Mouse (Mus musculus) layer of hippocampus, adult 18-20 months (tissue): ENCODE data around the gene Tlr9. TPM values are rescaled to one million over a fixed set of nuclear protein-coding genes. Genes with fewer than 3 reads are reported as not detected.
A peak's percentile ranks its signal among the peaks of the same experiment; 100 is the strongest.

Source experiments
- DNase-seq, 2 experiments: peaks; one replicate each; pipeline ENCODE4 v3.0.0; 2022; ENCODE audit warnings: low spot score in 2 of 2
- long read RNA-seq: library from polyadenylated mRNA; stranded (forward); transcript quantifications from one replicate; pipeline ENCODE4 v2.0.0, GENCODE M21; 2021
- total RNA-seq, 2 experiments: library from RNA; stranded (reverse); gene quantifications; 2 replicates each; pipeline ENCODE4 v1.2.3; 2021

Tlr9 gene
- total RNA-seq: 1 to 10 TPM; 1.0 to 1.5 TPM
- long read RNA-seq: 0 reads

- DNase-seq: no peak
Observed at GRCm38 (mm10) chr9:106222261-106222851, at the start of gene Tlr9. Gene Tlr9, plus strand, starts transcription at chr9:106222598.

GRCm38 (mm10) chr9:106173363-106173762 lies 49.0 kb upstream of the Tlr9 start:
- no peak for DNase-seq

GRCm38 (mm10) chr9:106175552-106176200 lies 46.7 kb upstream of the Tlr9 start:
- no peak for DNase-seq

GRCm38 (mm10) chr9:106176769-106177168 lies 45.6 kb upstream of the Tlr9 start:
- no peak for DNase-seq

- DNase-seq: no peak
Observed at GRCm38 (mm10) chr9:106177799-106178198, 44.6 kb upstream of the Tlr9 start.

- no peak for DNase-seq
Observed at GRCm38 (mm10) chr9:106179454-106179853, 42.9 kb upstream of the Tlr9 start.

GRCm38 (mm10) chr9:106179964-106180363 lies 42.4 kb upstream of the Tlr9 start:
- DNase-seq: no peak

- no peak for DNase-seq
Observed at GRCm38 (mm10) chr9:106182146-106182545, 40.3 kb upstream of the Tlr9 start.

- no peak for DNase-seq
Observed at GRCm38 (mm10) chr9:106183996-106184395, 38.4 kb upstream of the Tlr9 start.

- DNase-seq: no peak
Observed at GRCm38 (mm10) chr9:106191355-106191754, 31.0 kb upstream of the Tlr9 start.

- DNase-seq: no peak
Observed at GRCm38 (mm10) chr9:106192024-106192423, 30.4 kb upstream of the Tlr9 start.

GRCm38 (mm10) chr9:106192998-106193397 lies 29.4 kb upstream of the Tlr9 start:
- no peak for DNase-seq

- peak in 1 of 2 experiments; percentile 67 for DNase-seq
Observed at GRCm38 (mm10) chr9:106193930-106194807, 28.2 kb upstream of the Tlr9 start.

GRCm38 (mm10) chr9:106195693-106196092 lies 26.7 kb upstream of the Tlr9 start:
- DNase-seq: no peak

- DNase-seq: no peak
Observed at GRCm38 (mm10) chr9:106197081-106197713, 25.2 kb upstream of the Tlr9 start.

- no peak for DNase-seq
Observed at GRCm38 (mm10) chr9:106197732-106198131, 24.7 kb upstream of the Tlr9 start.

- DNase-seq: no peak
Observed at GRCm38 (mm10) chr9:106198962-106199458, 23.4 kb upstream of the Tlr9 start.

- no peak for DNase-seq
Observed at GRCm38 (mm10) chr9:106199535-106200272, 22.7 kb upstream of the Tlr9 start, which contains the start of gene Ppm1m. Gene Ppm1m, minus strand, starts transcription at chr9:106199746.

- DNase-seq: no peak
Observed at GRCm38 (mm10) chr9:106201895-106202294, 20.5 kb upstream of the Tlr9 start.

GRCm38 (mm10) chr9:106202819-106203636 lies 19.4 kb upstream of the Tlr9 start, which contains the start of gene Twf2:
Gene Twf2, plus strand, starts transcription at chr9:106203108.
- DNase-seq: peak; percentile 89 to 91
